Mouse (Mus musculus): ENCODE measurements around the gene Olig2.
"Not testable (repeated sequence)": the region's sequence is repeated elsewhere in the genome, so short reads cannot be mapped to it uniquely, and the experiment has no call there.

Gene Olig2

GRCm38 (mm10) chr16:91226883-91227759 is 1.9 kb downstream of the Olig2 start:
- no peak for DNase-seq (ENCODE audit: extremely low spot score, low read depth, low spot score)

GRCm38 (mm10) chr16:91227760-91228043 is 2.4 kb downstream of the Olig2 start:
- no peak for DNase-seq (ENCODE audit: extremely low spot score, low read depth, low spot score)

GRCm38 (mm10) chr16:91228238-91229071 is 3.2 kb downstream of the Olig2 start:
- DNase-seq (ENCODE audit: extremely low spot score, low read depth, low spot score) = no peak

- no peak for DNase-seq (ENCODE audit: extremely low spot score, low read depth, low spot score)
These were observed 3.8 kb downstream of the Olig2 start for GRCm38 (mm10) chr16:91229072-91229348.

GRCm38 (mm10) chr16:91229643-91230042 is 4.4 kb downstream of the Olig2 start:
- no peak for DNase-seq (ENCODE audit: extremely low spot score, low read depth, low spot score)

GRCm38 (mm10) chr16:91231781-91232469 is 6.7 kb downstream of the Olig2 start:
- DNase-seq (ENCODE audit: extremely low spot score, low read depth, low spot score) = no peak

GRCm38 (mm10) chr16:91232470-91233240 is 7.4 kb downstream of the Olig2 start:
- DNase-seq (ENCODE audit: extremely low spot score, low read depth, low spot score) = no peak

- no peak for DNase-seq (ENCODE audit: extremely low spot score, low read depth, low spot score)
These were observed 8.1 kb downstream of the Olig2 start for GRCm38 (mm10) chr16:91233241-91233944.

GRCm38 (mm10) chr16:91239024-91239423 is 13.8 kb downstream of the Olig2 start:
- no peak for DNase-seq (ENCODE audit: extremely low spot score, low read depth, low spot score)

- no peak for DNase-seq (ENCODE audit: extremely low spot score, low read depth, low spot score)
These were observed 21.0 kb downstream of the Olig2 start for GRCm38 (mm10) chr16:91246292-91246691.

GRCm38 (mm10) chr16:91255419-91256164 is 30.3 kb downstream of the Olig2 start:
- not testable (repeated sequence) for DNase-seq (ENCODE audit: extremely low spot score, low read depth, low spot score)

GRCm38 (mm10) chr16:91258956-91259355 is 33.7 kb downstream of the Olig2 start:
- no peak for DNase-seq (ENCODE audit: extremely low spot score, low read depth, low spot score)

- DNase-seq (ENCODE audit: extremely low spot score, low read depth, low spot score) = no peak
These were observed 35.6 kb downstream of the Olig2 start for GRCm38 (mm10) chr16:91260861-91261260.

GRCm38 (mm10) chr16:91262467-91263220 is 37.4 kb downstream of the Olig2 start:
- DNase-seq (ENCODE audit: extremely low spot score, low read depth, low spot score) = no peak

GRCm38 (mm10) chr16:91265972-91266371 is 40.7 kb downstream of the Olig2 start:
- no peak for DNase-seq (ENCODE audit: extremely low spot score, low read depth, low spot score)

GRCm38 (mm10) chr16:91268724-91269452 is 43.6 kb downstream of the Olig2 start:
- DNase-seq (ENCODE audit: extremely low spot score, low read depth, low spot score) = no peak

GRCm38 (mm10) chr16:91269468-91270211 is 44.4 kb downstream of the Olig2 start, which contains the start of gene Olig1:
TSS of gene Olig1 (plus strand) at chr16:91269772.
- no peak for DNase-seq (ENCODE audit: extremely low spot score, low read depth, low spot score)

Data from hindlimb bud, embryonic 11.5 days (tissue).